Mouse (Mus musculus): Measurements from ENCODE around the gene Mr1.

GRCm38 (mm10) chr1:155084839-155085238, 61.8 kb downstream of the Mr1 start:
- TF ChIP-seq CTCF (IDR thresholded peaks at IDR 0.05; ENCODE audit: low read depth, low read length) (no peak), GATA1 (IDR thresholded peaks at IDR 0.05; ENCODE audit: borderline replicate concordance, low read length) (no peak), TAL1 (conservative IDR thresholded peaks at IDR 0.05; ENCODE audit: low read depth, low read length) (no peak), POLR2AphosphoS5 (IDR thresholded peaks at IDR 0.05; ENCODE audit: insufficient replicate concordance, low read depth, low read length) (no peak), GATA2 (IDR thresholded peaks at IDR 0.05; ENCODE audit: borderline replicate concordance, low read depth, low read length) (no peak)

Data from G1E (cell line).